Mouse (Mus musculus): ENCODE measurements around the gene Dnm1l.
"Not testable (repeated sequence)": the region's sequence is repeated elsewhere in the genome, so short reads cannot be mapped to it uniquely, and the experiment has no call there.

The Dnm1l gene

DNA sequence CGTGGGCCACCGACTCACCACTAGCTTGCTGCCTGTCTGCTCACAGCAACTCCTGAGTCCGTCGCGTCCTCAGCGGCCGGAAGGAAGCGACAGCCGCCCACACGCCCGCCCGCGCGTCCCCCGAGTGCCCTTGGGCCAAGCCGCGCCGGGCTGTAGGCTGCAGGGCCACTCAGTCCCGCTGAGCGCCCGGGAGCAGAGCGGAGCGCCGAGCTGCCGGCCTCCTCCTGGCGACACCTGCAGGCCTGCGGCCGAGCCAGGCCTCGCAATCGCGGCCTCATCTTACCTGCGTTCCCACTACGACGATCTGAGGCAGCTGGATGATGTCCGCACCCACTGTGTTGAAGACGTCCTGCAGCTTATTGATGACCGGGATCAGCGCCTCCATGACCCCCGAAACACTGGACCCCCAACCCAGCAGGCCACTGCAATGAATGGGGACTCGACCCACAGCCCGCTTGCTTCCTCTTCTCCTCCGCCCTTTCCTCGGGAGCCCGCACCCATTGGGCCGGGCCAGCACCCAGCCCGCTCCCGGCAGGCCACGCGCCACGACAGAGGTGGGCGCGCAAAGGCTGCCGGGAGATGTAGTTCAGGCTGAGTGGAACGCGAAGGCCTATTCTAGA is at the start of gene Dnm1l:
Gene Dnm1l (minus strand): TSS at position 479 of the 620 bp plus-strand sequence.
- DNase-seq (ENCODE audit: low spot score in 2 of 2), result peak; percentile 75 to 92

DNA sequence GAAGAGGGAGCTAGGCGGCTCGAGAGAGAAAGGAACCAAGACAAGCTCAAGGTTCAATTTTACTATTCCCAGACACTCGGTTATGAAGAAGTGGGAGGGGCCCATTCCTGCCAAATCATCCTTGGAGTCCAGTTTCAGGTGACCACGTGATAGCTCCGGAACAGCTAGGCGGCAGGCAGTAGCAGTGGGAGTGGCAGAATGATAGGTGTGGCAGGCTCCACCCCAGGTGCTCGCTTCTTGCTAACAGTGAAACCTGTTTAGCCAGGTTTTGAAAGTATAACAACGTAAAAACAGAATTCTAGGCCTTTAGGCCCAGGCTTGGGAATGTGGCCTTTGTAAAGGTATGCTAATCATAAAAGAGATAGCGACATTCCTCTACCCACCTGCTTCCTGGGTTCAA is 8.5 kb upstream of the Dnm1l start:
- not testable (repeated sequence) for DNase-seq (ENCODE audit: low spot score in 2 of 2)

DNA sequence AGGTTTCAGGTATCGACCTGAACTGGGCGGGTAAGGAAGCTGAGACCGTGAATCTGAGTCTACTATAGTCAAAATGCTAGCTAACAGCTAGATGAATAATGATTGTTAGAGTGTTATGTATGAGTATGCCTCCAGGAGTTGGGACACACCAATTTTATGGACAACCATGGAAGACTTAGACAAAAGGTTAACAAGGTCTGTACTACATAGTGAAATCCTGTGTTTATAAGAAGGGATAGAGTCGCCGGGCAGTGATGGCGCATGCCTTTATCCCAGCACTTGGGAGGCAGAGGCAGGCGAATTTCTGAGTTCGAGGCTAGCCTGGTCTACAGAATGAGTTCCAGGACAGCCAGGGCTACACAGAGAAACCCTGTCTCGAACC is 333 bp upstream of the Dnm1l start:
- not testable (repeated sequence) for DNase-seq (ENCODE audit: low spot score in 2 of 2)

DNA sequence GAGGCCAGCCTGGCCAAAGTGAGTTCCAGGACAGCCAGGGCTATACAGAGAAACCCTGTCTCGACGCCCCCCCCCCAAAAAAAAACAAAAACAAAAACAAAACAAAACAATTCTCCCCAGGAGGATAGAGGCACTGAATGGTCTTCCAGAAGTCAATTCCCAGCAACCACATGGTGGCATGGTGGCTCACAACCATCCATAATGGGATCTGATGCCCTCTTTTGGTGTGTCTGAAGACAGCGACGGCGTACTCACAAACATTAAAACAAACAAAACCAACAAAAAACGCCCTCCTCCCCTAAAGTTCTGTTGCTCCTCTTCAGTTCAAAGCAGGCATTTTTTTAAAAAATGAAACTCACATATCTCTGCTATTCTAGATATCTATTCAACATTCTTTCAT is 851 bp downstream of the Dnm1l start:
- DNase-seq (ENCODE audit: low spot score in 2 of 2), result peak in 1 of 2 experiments; percentile 3

DNA sequence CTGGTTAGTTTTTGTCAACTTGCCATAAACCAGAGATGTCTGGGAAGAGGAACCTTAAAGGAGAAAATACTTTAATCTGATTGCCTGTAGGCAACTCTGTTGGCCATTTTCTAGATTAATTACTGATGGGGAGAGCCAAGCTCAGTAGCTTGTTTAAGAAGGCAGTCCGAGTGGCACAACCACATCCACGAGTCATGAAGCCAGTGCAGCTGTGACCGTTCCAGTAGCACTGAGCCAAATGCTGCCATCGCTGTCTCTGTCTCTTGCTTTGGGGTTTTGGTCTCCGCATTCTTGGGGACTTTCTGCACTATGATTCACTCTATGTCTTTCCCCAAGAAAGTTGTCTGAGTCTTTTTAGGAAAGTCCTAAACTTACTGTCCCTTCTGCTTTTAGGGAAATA is 12.3 kb downstream of the Dnm1l start:
- no peak for DNase-seq (ENCODE audit: low spot score in 2 of 2)

DNA sequence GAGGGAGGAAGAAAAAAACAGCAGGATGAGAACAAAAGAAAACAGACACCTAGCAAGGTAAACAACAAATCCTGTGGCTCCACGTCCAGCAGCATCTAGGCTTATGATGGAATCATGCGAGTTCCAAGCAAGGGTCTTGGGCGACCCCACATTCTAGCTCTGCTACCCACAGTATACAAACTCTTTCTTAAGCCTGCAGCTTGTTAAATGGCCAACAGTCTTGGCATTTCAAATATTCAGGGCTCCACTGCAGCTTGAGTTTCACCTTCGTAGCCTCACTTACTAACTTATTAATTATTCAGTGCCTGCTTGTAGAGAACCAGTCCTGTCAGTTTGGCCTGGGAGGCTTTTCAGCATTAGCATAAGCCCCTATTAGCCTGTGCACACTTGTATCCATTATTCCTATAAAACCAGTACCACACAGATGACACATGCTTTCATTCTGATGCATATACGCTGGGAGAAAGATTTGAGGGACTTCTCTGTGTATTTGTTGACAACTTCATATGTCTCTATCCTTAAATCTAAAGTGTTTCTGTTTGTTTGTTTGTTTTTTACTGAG is 32.9 kb downstream of the Dnm1l start:
- no peak for DNase-seq (ENCODE audit: low spot score in 2 of 2)

DNA sequence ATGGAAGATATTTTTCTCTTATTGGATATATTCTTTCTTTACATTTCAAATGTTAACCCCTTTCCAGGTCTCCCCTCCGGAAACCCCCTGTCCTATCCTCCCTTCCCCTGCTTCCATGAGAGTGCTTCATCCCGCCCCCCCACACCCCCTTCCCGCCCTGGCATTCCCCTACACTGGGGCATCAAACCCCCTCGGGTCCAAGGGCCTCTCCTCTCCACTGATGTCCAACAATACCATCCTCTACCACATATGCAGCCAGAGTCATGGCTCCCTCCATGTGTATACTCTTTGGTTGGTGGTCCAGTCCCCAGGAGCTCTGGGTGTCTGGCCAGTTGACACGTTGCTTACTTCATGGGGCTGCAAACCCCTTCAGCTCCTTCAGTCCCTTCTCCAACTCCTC is 47.4 kb downstream of the Dnm1l start:
- no peak for DNase-seq (ENCODE audit: low spot score in 2 of 2)

DNA sequence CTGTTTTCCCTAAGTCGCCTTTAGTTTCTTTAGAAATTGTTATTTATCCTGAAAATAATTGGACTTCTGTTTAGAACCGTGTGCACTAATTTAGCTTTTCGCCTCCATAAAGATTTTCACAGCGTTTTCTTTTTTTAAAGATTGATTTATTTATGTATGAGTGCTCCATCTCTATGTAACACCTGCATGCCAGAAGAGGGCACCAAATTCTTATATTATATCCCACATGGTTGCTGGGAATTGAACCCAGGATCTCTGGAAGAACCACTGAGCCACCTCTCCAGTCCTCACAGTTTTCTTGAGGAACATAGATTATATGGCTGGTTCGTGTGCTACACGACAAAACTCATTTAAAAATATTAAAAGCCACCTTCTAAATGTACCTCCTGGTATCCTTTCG is 54.9 kb downstream of the Dnm1l start:
- no peak for DNase-seq (ENCODE audit: low spot score in 2 of 2)

DNA sequence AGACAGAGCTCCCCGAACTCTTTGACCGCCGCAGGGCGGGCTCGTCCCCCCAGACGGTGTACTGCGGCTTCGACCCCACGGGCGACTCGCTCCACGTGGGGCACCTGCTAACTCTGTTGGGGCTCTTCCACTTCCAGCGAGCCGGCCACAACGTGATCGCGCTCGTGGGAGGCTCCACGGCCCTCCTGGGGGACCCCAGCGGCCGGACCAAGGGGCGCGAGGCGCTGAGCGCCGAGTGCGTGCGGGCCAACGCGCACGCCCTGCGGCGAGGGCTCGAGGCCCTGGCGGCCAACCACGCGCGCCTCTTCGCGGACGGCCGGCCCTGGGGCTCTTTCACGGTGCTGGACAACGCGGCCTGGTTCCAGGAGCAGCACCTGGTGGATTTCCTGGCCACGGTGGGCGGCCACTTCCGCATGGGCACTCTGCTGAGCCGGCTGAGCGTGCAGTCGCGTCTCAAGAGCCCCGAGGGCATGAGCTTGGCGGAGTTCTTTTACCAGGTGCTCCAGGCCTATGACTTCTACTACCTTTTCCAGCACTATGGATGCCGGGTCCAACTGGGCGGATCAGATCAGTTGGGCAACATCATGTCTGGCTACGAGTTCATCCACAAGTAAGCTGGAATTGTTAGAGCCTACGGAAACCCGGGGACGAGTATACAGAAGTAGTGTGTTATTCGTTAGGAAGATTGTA is 55.5 kb downstream of the Dnm1l start:
- peak in 1 of 2 experiments; percentile 21 for DNase-seq (ENCODE audit: low spot score in 2 of 2)

DNA sequence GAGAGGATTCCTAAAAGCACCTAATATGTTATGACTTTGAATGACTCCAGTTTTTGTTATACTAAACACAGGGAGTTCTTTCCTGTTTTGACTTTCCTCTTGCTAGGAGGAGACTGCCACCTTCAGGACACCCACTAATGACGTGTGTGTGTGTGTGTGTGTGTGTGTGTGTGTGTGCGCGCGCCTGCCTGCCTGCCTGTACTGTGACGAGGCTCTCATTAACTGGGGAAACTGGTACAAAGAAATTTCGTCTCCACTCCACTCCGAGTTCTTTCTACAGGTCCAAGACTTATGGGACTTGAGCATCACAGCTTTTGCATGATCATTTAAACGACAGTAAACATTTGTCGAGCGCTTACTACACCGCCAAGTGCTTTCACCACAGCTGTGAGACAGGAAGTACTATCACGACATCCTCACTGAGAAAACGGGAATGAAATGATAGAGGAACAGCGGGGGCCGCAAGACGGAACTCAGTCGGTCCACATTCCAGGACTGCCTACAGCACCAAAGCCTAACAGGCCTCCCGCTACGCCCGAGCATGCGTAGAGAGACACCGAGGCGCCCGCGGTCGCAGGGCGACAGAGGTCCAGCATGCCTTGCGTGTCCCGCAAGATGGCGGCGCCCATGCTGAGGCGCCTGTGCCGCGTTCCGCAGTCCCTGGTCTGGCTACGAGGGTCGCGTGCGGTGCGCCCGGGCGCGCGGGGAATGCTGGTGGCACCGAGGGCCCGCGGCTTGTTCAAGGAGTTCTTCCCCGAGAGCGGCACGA is 56.2 kb downstream of the Dnm1l start, which contains the start of gene Yars2:
Gene Yars2 (plus strand): TSS at position 597 of the 769 bp plus-strand sequence.
- DNase-seq (ENCODE audit: low spot score in 2 of 2), result peak; percentile 85 to 94

DNA sequence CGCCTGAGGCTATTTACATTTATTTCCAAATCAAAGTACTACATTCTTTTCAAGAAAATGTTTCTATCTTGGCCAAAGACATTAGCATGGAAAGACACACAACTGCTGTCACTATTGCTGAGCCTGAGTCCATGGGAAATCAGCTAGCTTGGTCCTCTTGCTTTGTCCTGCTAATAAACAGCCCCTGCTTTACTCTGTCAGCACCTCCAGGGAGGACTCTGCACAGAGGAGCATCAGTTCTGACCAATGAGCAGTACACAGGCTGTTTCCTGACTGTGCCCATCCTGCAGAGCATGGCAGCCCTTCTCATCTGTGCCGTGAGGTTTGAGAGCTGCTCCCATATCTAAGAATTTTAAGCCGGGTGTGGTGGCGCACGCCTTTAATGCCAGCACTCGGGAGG is 85.0 kb downstream of the Dnm1l start:
- no peak for DNase-seq (ENCODE audit: low spot score in 2 of 2)

DNA sequence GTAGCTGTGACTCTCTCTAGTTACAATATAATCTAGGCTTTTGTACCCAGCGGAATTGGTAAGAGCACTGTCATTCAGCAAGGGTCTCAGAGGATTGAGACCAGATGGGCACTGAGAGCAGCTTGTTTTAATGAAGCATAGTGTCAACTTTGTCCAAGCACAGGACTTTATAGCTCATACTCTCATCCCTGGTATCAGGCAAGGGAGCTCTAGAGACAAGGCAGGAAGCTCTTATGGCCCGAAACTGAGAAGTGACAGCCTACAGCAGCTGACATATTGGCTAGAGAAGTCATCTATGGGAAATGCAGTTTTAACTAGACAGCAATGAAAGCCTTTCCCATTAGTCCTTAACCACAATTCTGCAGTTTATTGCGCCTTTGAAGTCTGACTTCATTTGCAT is 85.8 kb downstream of the Dnm1l start:
- DNase-seq (ENCODE audit: low spot score in 2 of 2), result no peak

DNA sequence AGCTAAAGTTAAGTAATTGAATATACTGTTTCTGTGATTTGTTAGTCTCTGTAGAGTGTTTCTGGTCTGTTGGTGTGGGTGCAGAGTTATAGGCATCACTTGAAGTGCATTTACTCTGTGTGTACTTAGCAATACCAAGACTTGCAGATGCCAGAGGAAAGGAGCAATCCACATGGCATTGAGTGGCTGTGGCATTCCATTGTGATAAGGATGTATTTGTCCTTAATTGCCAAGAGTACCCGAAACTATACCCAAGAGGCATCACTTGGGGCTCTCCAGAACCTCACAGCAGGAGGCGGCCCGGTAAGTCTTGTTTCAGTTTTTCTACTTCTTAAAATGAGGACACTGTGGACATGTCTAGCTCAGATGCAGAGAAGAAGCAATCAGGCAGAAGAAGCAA is 96.3 kb downstream of the Dnm1l start:
- no peak for DNase-seq (ENCODE audit: low spot score in 2 of 2)
